Mouse (Mus musculus) layer of hippocampus, postnatal 25 days (tissue): ENCODE measurements around the gene Unc5cl. TPM values are rescaled to one million over a fixed set of nuclear protein-coding genes. Genes with fewer than 3 reads are reported as not detected.

Experiments
- DNase-seq, 2 experiments: peaks; one replicate each; pipeline ENCODE4 v3.0.0; 2022; ENCODE audit warnings: mixed read lengths in 2 of 2, low spot score in 1 of 2; ENCODE audit errors: extremely low spot score in 1 of 2
- total RNA-seq, 2 experiments: library from RNA; stranded (reverse); gene quantifications; 2 replicates each; pipeline ENCODE4 v1.2.3; 2021

The Unc5cl gene
- total RNA-seq, 2 experiments from 2014 or later, result 0.47 to 0.64 TPM

DNA sequence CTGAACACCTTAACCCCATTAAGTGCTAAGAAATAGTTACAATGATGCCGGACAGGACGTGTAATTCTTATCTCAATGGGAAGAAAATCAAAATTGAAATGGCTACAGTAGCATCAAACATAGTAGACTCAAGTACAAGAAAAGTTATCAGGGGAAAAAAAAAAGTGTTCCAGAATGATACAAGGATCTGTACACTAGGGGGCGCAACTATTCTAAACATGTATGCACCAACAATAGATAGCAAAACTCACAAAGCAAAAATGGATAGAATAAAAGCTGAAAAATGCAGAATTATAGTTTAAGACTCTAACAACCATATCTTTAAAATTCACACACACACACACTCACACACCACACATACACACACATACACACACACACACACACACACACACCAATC is 134.0 kb downstream of the Unc5cl start:
- DNase-seq, result no peak

Other genes with a start within 250 kb of the Unc5cl start
- not detected for gene Trem1, start 222.1 kb upstream of the Unc5cl start, total RNA-seq
- not detected for gene Trem3, start 207.1 kb upstream of the Unc5cl start, total RNA-seq
- not detected for gene Treml4, start 190.6 kb upstream of the Unc5cl start, total RNA-seq
- gene Treml2, start 155.4 kb upstream of the Unc5cl start, total RNA-seq, result under 1 TPM; 0.15 to 0.40 TPM
- under 1 TPM in 1 of 2 experiments, not detected in 1; 0.12 TPM for gene B430306N03Rik, start 138.8 kb upstream of the Unc5cl start, total RNA-seq
- 10 to 100 TPM; 10.5 to 13.0 TPM for gene Trem2, start 108.5 kb upstream of the Unc5cl start, total RNA-seq
- not detected for gene Treml1, start 95.0 kb upstream of the Unc5cl start, total RNA-seq
- 10 to 100 TPM; 26.7 to 27.1 TPM for gene Nfya, start 45.0 kb upstream of the Unc5cl start, total RNA-seq
- gene Oard1, start 44.9 kb upstream of the Unc5cl start, total RNA-seq, result 10 to 100 TPM; 10.5 to 13.7 TPM
- under 1 TPM in 1 of 2 experiments, not detected in 1; 0.20 TPM for gene Apobec2, start 22.0 kb upstream of the Unc5cl start, total RNA-seq
- not detected for gene Tspo2, start 3.4 kb upstream of the Unc5cl start, total RNA-seq